Mouse (Mus musculus) liver, embryonic 14.5 days (tissue): ENCODE data around the gene BC067074.

Source experiments
- CTCF ChIP-seq: IDR thresholded peaks from 2 replicates; pipeline ENCODE4 v1.5.1; 2016; ENCODE audit warnings: antibody characterized with exemption, low read depth, control low read depth
- EP300 ChIP-seq: IDR thresholded peaks from 2 replicates; pipeline ENCODE4 v1.6.1; 2016; ENCODE audit warnings: antibody characterized with exemption, low read depth

DNA sequence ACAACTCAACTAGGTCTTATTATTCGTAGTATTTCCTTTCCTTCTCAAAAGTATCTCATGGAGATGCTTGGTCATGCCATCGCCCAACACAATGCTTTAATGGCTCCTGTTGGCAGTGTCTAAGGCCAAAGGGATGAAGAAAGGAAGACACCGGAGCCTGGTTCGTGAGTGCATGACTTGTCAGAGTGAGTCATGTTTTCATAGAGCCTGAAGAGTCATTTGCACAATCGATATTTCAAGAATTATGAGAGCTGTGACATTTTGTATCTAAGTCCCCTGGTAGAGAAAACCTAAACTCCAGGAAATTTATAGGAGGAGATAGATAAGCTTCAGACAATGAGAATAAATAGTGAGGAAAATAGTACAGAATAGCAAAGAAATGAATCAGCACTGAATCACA, 33.7 kb upstream of the BC067074 start:
- no peak for TF ChIP-seq CTCF
- no peak for TF ChIP-seq EP300
